Mouse (Mus musculus): ENCODE measurements around the gene Krt36. TPM values are rescaled to one million over a fixed set of nuclear protein-coding genes. Genes with fewer than 3 reads are reported as not detected.

Krt36 gene
- polyA plus RNA-seq, 1 experiment from 2014 or later = 0.29 TPM

GRCm38 (mm10) chr11:100137693-100138092 lies 32.3 kb upstream of the Krt36 start:
- H3K4me2 ChIP-seq (ENCODE audit: low read depth, low read length) = no peak overlapping the region
- WGBS = 45% methylated on average over 5 of the region's 5 CpGs
- ATAC-seq (ENCODE audit: low read depth) (no peak), DNase-seq (ENCODE audit: low spot score) (no peak)
- no peaks in the 10 kb centered on the region; the same call in 1 of the 2 replicates for H3K4me1 ChIP-seq (ENCODE audit: control insufficient read depth, insufficient read depth, low read length)
- no peaks in the 10 kb centered on the region for H3K9me3 ChIP-seq (ENCODE audit: control insufficient read depth, low read length)
- no peak overlapping the region for H3K4me3 ChIP-seq (ENCODE audit: low read depth, low read length)
- no peak overlapping the region for H3K9ac ChIP-seq (ENCODE audit: low read depth, low read length)
- no peaks in the 10 kb centered on the region for H3K27me3 ChIP-seq (replicated peaks; ENCODE audit: control insufficient read depth, insufficient read depth, low read length)
- H3K36me3 ChIP-seq (ENCODE audit: control insufficient read depth, insufficient read depth, low read length) = no peaks in the 10 kb centered on the region
- no peak overlapping the region for H3K27ac ChIP-seq (replicated peaks; ENCODE audit: low read depth, low read length)

DNA sequence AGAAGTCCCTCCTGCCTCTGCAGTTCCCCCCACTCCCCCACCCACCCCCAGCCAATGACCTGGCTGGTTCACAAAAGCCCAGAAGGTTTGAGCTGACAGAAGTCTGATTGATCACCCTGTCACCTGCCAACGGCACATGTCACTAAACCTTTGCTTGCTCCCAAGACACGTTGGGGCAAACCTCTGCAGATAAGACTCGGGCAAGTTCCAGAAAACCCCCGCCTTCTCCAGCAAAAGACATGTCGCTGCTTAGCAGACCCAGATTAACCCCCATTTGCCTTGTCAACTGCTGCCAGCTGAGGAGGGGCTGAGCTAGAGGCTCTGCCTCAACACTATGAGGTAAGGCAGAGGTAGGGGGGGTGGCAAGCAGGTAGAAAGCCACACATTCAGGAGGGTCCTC lies 31.1 kb upstream of the Krt36 start:
- Histone ChIP-seq H3K4me1 (ENCODE audit: control insufficient read depth, insufficient read depth, low read length) (no peaks in the 10 kb centered on the region; the same call in 1 of the 2 replicates), H3K27me3 (replicated peaks; ENCODE audit: control insufficient read depth, insufficient read depth, low read length) (no peaks in the 10 kb centered on the region), H3K27ac (replicated peaks; ENCODE audit: low read depth, low read length) (no peak overlapping the region), H3K4me3 (ENCODE audit: low read depth, low read length) (no peak overlapping the region), H3K4me2 (ENCODE audit: low read depth, low read length) (no peak overlapping the region), H3K9ac (ENCODE audit: low read depth, low read length) (no peak overlapping the region), H3K9me3 (ENCODE audit: control insufficient read depth, low read length) (no peaks in the 10 kb centered on the region), H3K36me3 (ENCODE audit: control insufficient read depth, insufficient read depth, low read length) (no peaks in the 10 kb centered on the region)
- 41% methylated on average over 5 of the region's 5 CpGs for WGBS
- ATAC-seq (ENCODE audit: low read depth) (no peak), DNase-seq (ENCODE audit: low spot score) (peak; percentile 75)

DNA sequence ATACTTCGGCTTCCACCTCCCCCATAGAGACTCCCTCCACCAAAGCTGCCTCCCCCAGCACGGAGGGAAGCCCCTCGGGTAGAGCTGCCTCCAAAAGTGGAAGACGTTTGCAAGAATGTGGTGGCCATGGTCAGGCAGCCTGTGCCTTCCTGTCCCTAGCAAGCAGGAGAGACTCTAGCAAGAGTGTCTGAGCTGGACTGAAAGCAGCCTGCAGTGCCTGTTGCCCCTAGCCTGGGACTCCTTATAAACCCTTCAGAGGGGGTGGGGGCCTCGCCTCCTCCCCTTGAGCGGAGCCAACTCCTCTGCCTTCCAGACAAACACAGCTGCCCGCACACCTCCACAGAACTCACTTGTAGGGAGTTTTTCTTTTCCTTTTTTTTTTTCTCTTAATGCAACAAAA lies 30.3 kb upstream of the Krt36 start, which contains the start of gene Krt15:
Gene Krt15, minus strand, starts transcription at position 198 of the 400 bp plus-strand sequence.
- DNase-seq (ENCODE audit: low spot score) (peak; percentile 33), ATAC-seq (ENCODE audit: low read depth) (no peak)
- H3K27me3 ChIP-seq (replicated peaks; ENCODE audit: control insufficient read depth, insufficient read depth, low read length) = no peaks in the 10 kb centered on the region
- no peaks in the 10 kb centered on the region; the same call in 1 of the 2 replicates for H3K4me1 ChIP-seq (ENCODE audit: control insufficient read depth, insufficient read depth, low read length)
- H3K9ac ChIP-seq (ENCODE audit: low read depth, low read length) = peak within 1 kb of the TSS; percentile 22; the same call in 1 of the 2 replicates
- H3K9me3 ChIP-seq (ENCODE audit: control insufficient read depth, low read length) = no peaks in the 10 kb centered on the region
- H3K4me2 ChIP-seq (ENCODE audit: low read depth, low read length) = peak within 1 kb of the TSS; percentile 8
- WGBS = 56% methylated on average over 7 of the region's 7 CpGs
- H3K27ac ChIP-seq (replicated peaks; ENCODE audit: low read depth, low read length) = no peak within 1 kb of the TSS
- H3K4me3 ChIP-seq (ENCODE audit: low read depth, low read length) = peak within 1 kb of the TSS; percentile 25
- no peaks in the 10 kb centered on the region for H3K36me3 ChIP-seq (ENCODE audit: control insufficient read depth, insufficient read depth, low read length)

GRCm38 (mm10) chr11:100124901-100125300 lies 19.5 kb upstream of the Krt36 start:
- Histone ChIP-seq H3K9me3 (ENCODE audit: control insufficient read depth, low read length) (no peaks in the 10 kb centered on the region), H3K4me2 (ENCODE audit: low read depth, low read length) (no peak overlapping the region), H3K4me1 (ENCODE audit: control insufficient read depth, insufficient read depth, low read length) (no peaks in the 10 kb centered on the region), H3K27ac (replicated peaks; ENCODE audit: low read depth, low read length) (no peak overlapping the region), H3K4me3 (ENCODE audit: low read depth, low read length) (no peak overlapping the region), H3K9ac (ENCODE audit: low read depth, low read length) (no peak overlapping the region), H3K27me3 (replicated peaks; ENCODE audit: control insufficient read depth, insufficient read depth, low read length) (no peaks in the 10 kb centered on the region), H3K36me3 (ENCODE audit: control insufficient read depth, insufficient read depth, low read length) (no peaks in the 10 kb centered on the region)
- no peak for DNase-seq (ENCODE audit: low spot score)
- no peak for ATAC-seq (ENCODE audit: low read depth)
- WGBS = 70% methylated on average over 7 of the region's 7 CpGs

GRCm38 (mm10) chr11:100121466-100121865 lies 16.0 kb upstream of the Krt36 start, which contains the start of gene Krt13:
TSS of gene Krt13 (minus strand) at chr11:100121566.
- ATAC-seq (ENCODE audit: low read depth) = no peak
- Histone ChIP-seq H3K27me3 (replicated peaks; ENCODE audit: control insufficient read depth, insufficient read depth, low read length) (no peaks in the 10 kb centered on the region), H3K36me3 (ENCODE audit: control insufficient read depth, insufficient read depth, low read length) (no peaks in the 10 kb centered on the region), H3K9me3 (ENCODE audit: control insufficient read depth, low read length) (no peaks in the 10 kb centered on the region), H3K9ac (ENCODE audit: low read depth, low read length) (no peak within 1 kb of the TSS), H3K4me3 (ENCODE audit: low read depth, low read length) (no peak within 1 kb of the TSS), H3K4me1 (ENCODE audit: control insufficient read depth, insufficient read depth, low read length) (no peaks in the 10 kb centered on the region), H3K27ac (replicated peaks; ENCODE audit: low read depth, low read length) (no peak within 1 kb of the TSS), H3K4me2 (ENCODE audit: low read depth, low read length) (no peak within 1 kb of the TSS)
- DNase-seq (ENCODE audit: low spot score) = no peak
- 69% methylated on average over 3 of the region's 3 CpGs for WGBS

- Histone ChIP-seq H3K27me3 (replicated peaks; ENCODE audit: control insufficient read depth, insufficient read depth, low read length) (no peaks in the 10 kb centered on the region), H3K4me3 (ENCODE audit: low read depth, low read length) (no peak overlapping the region), H3K36me3 (ENCODE audit: control insufficient read depth, insufficient read depth, low read length) (no peaks in the 10 kb centered on the region), H3K4me1 (ENCODE audit: control insufficient read depth, insufficient read depth, low read length) (no peaks in the 10 kb centered on the region), H3K9ac (ENCODE audit: low read depth, low read length) (no peak overlapping the region), H3K27ac (replicated peaks; ENCODE audit: low read depth, low read length) (no peak overlapping the region), H3K4me2 (ENCODE audit: low read depth, low read length) (no peak overlapping the region), H3K9me3 (ENCODE audit: control insufficient read depth, low read length) (no peaks in the 10 kb centered on the region)
- no peak for DNase-seq (ENCODE audit: low spot score)
- ATAC-seq (ENCODE audit: low read depth) = no peak
- WGBS = 82% methylated on average over 5 of the region's 5 CpGs
These were observed 14.9 kb upstream of the Krt36 start for GRCm38 (mm10) chr11:100120331-100120730.

DNA sequence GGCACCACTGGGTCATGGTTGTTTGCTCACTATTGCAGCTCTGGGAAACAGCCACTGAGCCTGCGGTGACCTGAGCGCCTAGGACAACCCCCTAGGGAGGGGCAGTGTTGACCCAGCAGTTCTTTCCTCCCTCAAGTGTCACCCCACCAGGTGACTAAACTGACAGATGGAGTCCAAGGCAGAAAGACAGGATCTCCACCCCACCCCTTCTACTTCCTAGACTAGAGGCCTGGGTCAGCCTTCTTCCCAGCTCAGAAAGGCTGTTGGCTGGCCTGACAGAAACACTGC lies 8.3 kb upstream of the Krt36 start:
- no peaks in the 10 kb centered on the region for H3K9me3 ChIP-seq (ENCODE audit: control insufficient read depth, low read length)
- no peak overlapping the region for H3K27ac ChIP-seq (replicated peaks; ENCODE audit: low read depth, low read length)
- no peaks in the 10 kb centered on the region for H3K36me3 ChIP-seq (ENCODE audit: control insufficient read depth, insufficient read depth, low read length)
- DNase-seq (ENCODE audit: low spot score) = no peak
- no peak overlapping the region for H3K4me3 ChIP-seq (ENCODE audit: low read depth, low read length)
- no peak overlapping the region for H3K9ac ChIP-seq (ENCODE audit: low read depth, low read length)
- H3K4me1 ChIP-seq (ENCODE audit: control insufficient read depth, insufficient read depth, low read length) = no peaks in the 10 kb centered on the region
- no peak overlapping the region for H3K4me2 ChIP-seq (ENCODE audit: low read depth, low read length)
- ATAC-seq (ENCODE audit: low read depth) = no peak
- 76% methylated on average over 2 of the region's 2 CpGs for WGBS
- no peaks in the 10 kb centered on the region for H3K27me3 ChIP-seq (replicated peaks; ENCODE audit: control insufficient read depth, insufficient read depth, low read length)

DNA sequence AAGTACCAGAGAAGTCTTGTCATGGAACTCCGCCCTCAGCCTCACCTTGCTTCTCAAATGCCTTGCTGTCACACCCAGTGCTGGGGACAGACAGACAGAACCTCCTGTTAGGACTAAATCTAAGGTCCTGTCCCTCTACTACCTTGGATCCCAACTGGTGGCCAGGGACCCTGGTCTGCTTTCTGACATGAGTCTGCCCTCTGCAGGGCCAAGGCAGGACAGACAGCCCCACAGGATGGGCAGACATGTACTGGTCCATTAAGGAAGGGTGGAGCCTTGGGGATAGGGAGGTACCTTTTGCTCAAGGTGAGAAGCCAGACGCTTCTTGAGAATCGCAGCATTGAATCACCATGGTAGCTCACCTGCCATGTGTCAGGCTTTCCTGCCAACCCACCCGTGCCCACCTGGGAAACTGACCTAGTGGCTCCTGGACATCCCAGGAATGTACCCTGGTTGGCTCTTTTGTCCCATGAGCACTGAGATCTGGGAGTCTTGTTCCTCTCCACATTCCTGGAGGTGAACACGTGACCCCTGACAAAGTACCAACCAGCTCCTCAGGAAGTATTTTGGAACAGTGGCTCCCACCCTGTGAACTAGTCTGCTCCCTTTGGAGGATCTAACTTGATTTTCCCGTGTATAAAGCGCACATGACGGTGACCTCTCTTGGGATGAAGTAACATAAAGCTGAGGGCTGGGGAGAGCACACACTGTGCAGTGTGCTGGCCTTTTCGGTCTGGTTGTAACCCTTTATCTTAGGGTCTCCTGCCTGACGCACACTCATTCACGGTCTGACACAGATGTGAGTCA lies 7.7 kb upstream of the Krt36 start:
- no peaks in the 10 kb centered on the region for H3K27me3 ChIP-seq (replicated peaks; ENCODE audit: control insufficient read depth, insufficient read depth, low read length)
- no peak for ATAC-seq (ENCODE audit: low read depth)

More for the DNA sequence above, 7.7 kb upstream of the Krt36 start:
- H3K36me3 ChIP-seq (ENCODE audit: control insufficient read depth, insufficient read depth, low read length) = no peaks in the 10 kb centered on the region
- 78% methylated on average over 11 of the region's 11 CpGs for WGBS
- H3K27ac ChIP-seq (replicated peaks; ENCODE audit: low read depth, low read length) = no peak overlapping the region
- DNase-seq (ENCODE audit: low spot score) = no peak
- no peaks in the 10 kb centered on the region for H3K9me3 ChIP-seq (ENCODE audit: control insufficient read depth, low read length)
- H3K4me1 ChIP-seq (ENCODE audit: control insufficient read depth, insufficient read depth, low read length) = no peaks in the 10 kb centered on the region
- no peak overlapping the region for H3K9ac ChIP-seq (ENCODE audit: low read depth, low read length)
- no peak overlapping the region for H3K4me2 ChIP-seq (ENCODE audit: low read depth, low read length)
- H3K4me3 ChIP-seq (ENCODE audit: low read depth, low read length) = no peak overlapping the region
